Mouse (Mus musculus): ENCODE results near the gene Pde2a. TPM values are rescaled to one million over a fixed set of nuclear protein-coding genes. Genes with fewer than 3 reads are reported as not detected.

Pde2a gene
- polyA plus RNA-seq, 1 experiment = 2.9 TPM

- H3K9ac ChIP-seq (ENCODE audit: low read depth, poor library complexity, severe bottlenecking) = no peak overlapping the region
- no peak overlapping the region for H3K27ac ChIP-seq (ENCODE audit: insufficient read depth, low read length)
- TF ChIP-seq POLR2A (IDR thresholded peaks at IDR 0.05; ENCODE audit: insufficient read depth, low read length) (no peak), EP300 (IDR thresholded peaks at IDR 0.05; ENCODE audit: insufficient read depth, low read depth, low read length) (no peak), CTCF (IDR thresholded peaks at IDR 0.05; ENCODE audit: low read depth, low read length) (no peak)
- H3K9me3 ChIP-seq (replicated peaks; ENCODE audit: control insufficient read depth, insufficient read depth, low read length, poor library complexity, severe bottlenecking) = no peaks in the 10 kb centered on the region
- no peaks in the 10 kb centered on the region for H3K4me1 ChIP-seq (ENCODE audit: control insufficient read depth, insufficient read depth, low read length)
- no peaks in the 10 kb centered on the region for H3K27me3 ChIP-seq (ENCODE audit: control insufficient read depth, insufficient read depth, low read length, poor library complexity, severe bottlenecking)
- H3K36me3 ChIP-seq (ENCODE audit: control insufficient read depth, insufficient read depth, low read length, poor library complexity, severe bottlenecking) = no peaks in the 10 kb centered on the region
- H3K4me3 ChIP-seq (ENCODE audit: low read depth, low read length) = no peak overlapping the region
Observed at GRCm38 (mm10) chr7:101535102-101535501, 113.6 kb downstream of the Pde2a start.

DNA sequence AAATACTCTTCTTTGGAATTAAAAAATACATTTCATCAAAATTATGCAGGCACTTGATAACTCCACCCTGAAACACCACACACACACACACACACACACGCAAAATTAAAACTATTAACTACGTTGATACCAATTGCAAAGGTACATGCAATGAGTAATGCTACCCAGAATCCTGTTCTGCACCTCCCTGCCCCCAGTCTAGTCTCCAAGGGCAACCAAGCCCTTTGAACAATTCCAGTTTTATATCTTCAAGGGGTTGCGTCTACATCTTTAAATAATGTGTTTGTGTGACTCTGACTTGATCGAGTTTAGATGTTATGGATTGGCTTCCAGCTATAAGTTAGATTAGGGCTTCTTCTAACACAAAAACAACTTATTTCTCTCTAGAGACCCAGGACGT is 114.0 kb downstream of the Pde2a start:
- Histone ChIP-seq H3K9me3 (replicated peaks; ENCODE audit: control insufficient read depth, insufficient read depth, low read length, poor library complexity, severe bottlenecking) (no peaks in the 10 kb centered on the region), H3K27ac (ENCODE audit: insufficient read depth, low read length) (no peak overlapping the region), H3K27me3 (ENCODE audit: control insufficient read depth, insufficient read depth, low read length, poor library complexity, severe bottlenecking) (no peaks in the 10 kb centered on the region), H3K4me3 (ENCODE audit: low read depth, low read length) (no peak overlapping the region), H3K9ac (ENCODE audit: low read depth, poor library complexity, severe bottlenecking) (no peak overlapping the region), H3K36me3 (ENCODE audit: control insufficient read depth, insufficient read depth, low read length, poor library complexity, severe bottlenecking) (no peaks in the 10 kb centered on the region), H3K4me1 (ENCODE audit: control insufficient read depth, insufficient read depth, low read length) (no peaks in the 10 kb centered on the region)
- TF ChIP-seq CTCF (IDR thresholded peaks at IDR 0.05; ENCODE audit: low read depth, low read length) (no peak), EP300 (IDR thresholded peaks at IDR 0.05; ENCODE audit: insufficient read depth, low read depth, low read length) (no peak), POLR2A (IDR thresholded peaks at IDR 0.05; ENCODE audit: insufficient read depth, low read length) (no peak)

DNA sequence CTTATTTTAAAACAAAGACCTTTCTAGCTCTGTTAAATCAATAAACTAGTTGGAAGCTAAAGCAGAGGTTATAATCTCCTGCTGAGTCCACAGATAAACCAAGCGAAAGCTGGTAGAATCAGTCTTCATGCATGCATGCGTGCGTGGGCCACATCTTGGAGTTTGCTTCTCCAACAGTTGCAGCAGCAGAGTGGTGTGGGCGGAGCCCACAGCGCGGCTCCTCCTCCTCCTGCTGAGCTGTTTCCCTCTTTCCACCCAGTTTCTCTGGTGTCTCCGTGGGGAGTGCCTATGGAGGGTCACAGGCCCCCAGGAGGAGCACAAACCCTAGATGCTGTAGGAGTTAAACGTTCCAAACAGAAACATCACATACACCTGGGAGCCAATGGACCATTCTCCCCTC is 116.0 kb downstream of the Pde2a start:
- Histone ChIP-seq H3K9ac (ENCODE audit: low read depth, poor library complexity, severe bottlenecking) (no peak overlapping the region), H3K4me3 (ENCODE audit: low read depth, low read length) (no peak overlapping the region), H3K27ac (ENCODE audit: insufficient read depth, low read length) (no peak overlapping the region), H3K36me3 (ENCODE audit: control insufficient read depth, insufficient read depth, low read length, poor library complexity, severe bottlenecking) (no peaks in the 10 kb centered on the region), H3K4me1 (ENCODE audit: control insufficient read depth, insufficient read depth, low read length) (no peaks in the 10 kb centered on the region), H3K27me3 (ENCODE audit: control insufficient read depth, insufficient read depth, low read length, poor library complexity, severe bottlenecking) (no peaks in the 10 kb centered on the region), H3K9me3 (replicated peaks; ENCODE audit: control insufficient read depth, insufficient read depth, low read length, poor library complexity, severe bottlenecking) (no peaks in the 10 kb centered on the region)
- TF ChIP-seq EP300 (IDR thresholded peaks at IDR 0.05; ENCODE audit: insufficient read depth, low read depth, low read length) = no peak
- no peak for TF ChIP-seq CTCF (IDR thresholded peaks at IDR 0.05; ENCODE audit: low read depth, low read length)

GRCm38 (mm10) chr7:101538141-101538933 is 116.8 kb downstream of the Pde2a start:
- no peak overlapping the region for H3K27ac ChIP-seq (ENCODE audit: insufficient read depth, low read length)
- no peak overlapping the region for H3K4me3 ChIP-seq (ENCODE audit: low read depth, low read length)
- H3K27me3 ChIP-seq (ENCODE audit: control insufficient read depth, insufficient read depth, low read length, poor library complexity, severe bottlenecking) = no peaks in the 10 kb centered on the region
- TF ChIP-seq CTCF (IDR thresholded peaks at IDR 0.05; ENCODE audit: low read depth, low read length) = no peak
- no peak for TF ChIP-seq EP300 (IDR thresholded peaks at IDR 0.05; ENCODE audit: insufficient read depth, low read depth, low read length)
- TF ChIP-seq POLR2A (IDR thresholded peaks at IDR 0.05; ENCODE audit: insufficient read depth, low read length) = no peak
- H3K9me3 ChIP-seq (replicated peaks; ENCODE audit: control insufficient read depth, insufficient read depth, low read length, poor library complexity, severe bottlenecking) = no peaks in the 10 kb centered on the region
- H3K9ac ChIP-seq (ENCODE audit: low read depth, poor library complexity, severe bottlenecking) = no peak overlapping the region
- H3K4me1 ChIP-seq (ENCODE audit: control insufficient read depth, insufficient read depth, low read length) = no peaks in the 10 kb centered on the region
- no peaks in the 10 kb centered on the region for H3K36me3 ChIP-seq (ENCODE audit: control insufficient read depth, insufficient read depth, low read length, poor library complexity, severe bottlenecking)

DNA sequence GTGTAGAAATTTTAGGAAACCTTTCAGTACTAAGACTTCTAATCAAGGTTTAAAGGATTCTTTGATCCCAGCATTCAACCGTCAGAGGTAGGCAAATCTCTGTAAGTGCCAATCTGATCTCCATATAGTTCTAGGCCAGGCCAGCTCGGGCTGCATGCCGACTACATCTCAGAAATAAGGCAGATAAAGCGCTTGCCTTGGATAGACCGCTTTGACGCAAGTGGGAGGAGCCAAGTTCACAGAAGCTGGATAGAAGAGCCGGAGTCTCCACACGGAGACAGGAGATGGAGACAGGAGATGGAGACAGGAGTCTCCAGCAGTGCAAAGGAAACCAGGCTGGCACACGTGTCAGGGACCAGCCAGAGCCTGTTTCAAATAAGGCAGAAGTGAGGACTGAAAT is 118.3 kb downstream of the Pde2a start:
- Histone ChIP-seq H3K4me3 (ENCODE audit: low read depth, low read length) (no peak overlapping the region), H3K27me3 (ENCODE audit: control insufficient read depth, insufficient read depth, low read length, poor library complexity, severe bottlenecking) (no peaks in the 10 kb centered on the region), H3K36me3 (ENCODE audit: control insufficient read depth, insufficient read depth, low read length, poor library complexity, severe bottlenecking) (no peaks in the 10 kb centered on the region), H3K9ac (ENCODE audit: low read depth, poor library complexity, severe bottlenecking) (no peak overlapping the region), H3K4me1 (ENCODE audit: control insufficient read depth, insufficient read depth, low read length) (no peaks in the 10 kb centered on the region), H3K27ac (ENCODE audit: insufficient read depth, low read length) (no peak overlapping the region), H3K9me3 (replicated peaks; ENCODE audit: control insufficient read depth, insufficient read depth, low read length, poor library complexity, severe bottlenecking) (no peaks in the 10 kb centered on the region)
- TF ChIP-seq POLR2A (IDR thresholded peaks at IDR 0.05; ENCODE audit: insufficient read depth, low read length) (no peak), CTCF (IDR thresholded peaks at IDR 0.05; ENCODE audit: low read depth, low read length) (no peak), EP300 (IDR thresholded peaks at IDR 0.05; ENCODE audit: insufficient read depth, low read depth, low read length) (no peak)

DNA sequence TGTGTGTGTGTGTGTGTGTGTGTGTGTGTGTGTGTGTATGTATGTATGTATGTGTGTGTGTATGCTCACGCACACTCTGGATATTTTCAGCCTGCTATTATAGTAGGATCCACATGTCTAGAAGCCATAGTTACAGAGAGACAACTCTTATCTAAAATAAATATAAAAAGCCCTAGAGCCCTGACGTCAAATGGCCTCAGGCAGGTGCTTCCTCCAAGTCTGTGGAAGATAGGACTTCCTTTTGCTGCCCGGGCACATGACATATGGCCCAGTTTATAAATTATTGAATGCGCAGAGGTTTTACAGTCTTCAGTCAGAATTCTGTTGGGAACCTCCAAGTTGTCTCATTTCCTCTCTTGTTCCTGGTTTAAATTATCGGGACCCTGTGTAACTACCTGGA is 119.2 kb downstream of the Pde2a start:
- Histone ChIP-seq H3K9ac (ENCODE audit: low read depth, poor library complexity, severe bottlenecking) (no peak overlapping the region), H3K9me3 (replicated peaks; ENCODE audit: control insufficient read depth, insufficient read depth, low read length, poor library complexity, severe bottlenecking) (no peaks in the 10 kb centered on the region), H3K27ac (ENCODE audit: insufficient read depth, low read length) (no peak overlapping the region), H3K4me3 (ENCODE audit: low read depth, low read length) (no peak overlapping the region), H3K4me1 (ENCODE audit: control insufficient read depth, insufficient read depth, low read length) (no peaks in the 10 kb centered on the region), H3K27me3 (ENCODE audit: control insufficient read depth, insufficient read depth, low read length, poor library complexity, severe bottlenecking) (no peaks in the 10 kb centered on the region), H3K36me3 (ENCODE audit: control insufficient read depth, insufficient read depth, low read length, poor library complexity, severe bottlenecking) (no peaks in the 10 kb centered on the region)
- TF ChIP-seq EP300 (IDR thresholded peaks at IDR 0.05; ENCODE audit: insufficient read depth, low read depth, low read length) = no peak
- TF ChIP-seq POLR2A (IDR thresholded peaks at IDR 0.05; ENCODE audit: insufficient read depth, low read length) = no peak
- no peak for TF ChIP-seq CTCF (IDR thresholded peaks at IDR 0.05; ENCODE audit: low read depth, low read length)

All from ES-Bruce4 (cell line).